Mouse (Mus musculus) intestine, embryonic 16.5 days (tissue): Measurements from ENCODE around the gene Gm765. TPM values are rescaled to one million over a fixed set of nuclear protein-coding genes. Genes with fewer than 3 reads are reported as not detected.

Source experiments
- ATAC-seq: fragments of 200-750 bp; cut with Nextera tagmentation; 2 replicates; pipeline ENCODE4 v1.8.0; 2017; ENCODE audit warnings: moderate TSS enrichment, moderate library complexity
- H3K27ac ChIP-seq: fragments of 300-500 bp; sonication (generic); 2 replicates; pipeline ENCODE4 v1.5.1; 2014; ENCODE audit warnings: mild to moderate bottlenecking, low read length
- H3K27me3 ChIP-seq: fragments of 300-500 bp; sonication (generic); replicated peaks from 2 replicates; pipeline ENCODE4 v1.6.1; 2014; ENCODE audit warnings: low read length, control low read depth, mixed read lengths; ENCODE audit not compliant: control insufficient read depth, insufficient read depth
- H3K36me3 ChIP-seq: fragments of 300-500 bp; sonication (generic); 2 replicates; pipeline ENCODE4 v1.6.1; 2014; ENCODE audit warnings: low read length, control low read depth; ENCODE audit not compliant: control insufficient read depth, insufficient read depth
- H3K4me1 ChIP-seq: fragments of 300-500 bp; sonication (generic); 2 replicates; pipeline ENCODE4 v1.6.1; 2014; ENCODE audit warnings: low read length, control low read depth, mixed read lengths; ENCODE audit not compliant: control insufficient read depth, insufficient read depth
- H3K4me2 ChIP-seq: fragments of 300-500 bp; sonication (generic); 2 replicates; pipeline ENCODE4 v1.6.1; 2014; ENCODE audit warnings: low read depth, low read length, control low read depth
- H3K4me3 ChIP-seq: fragments of 300-500 bp; sonication (generic); 2 replicates; pipeline ENCODE4 v1.5.1; 2014; ENCODE audit warnings: mild to moderate bottlenecking, low read length
- H3K9ac ChIP-seq: fragments of 300-500 bp; sonication (generic); 2 replicates; pipeline ENCODE4 v1.6.1; 2014; ENCODE audit warnings: low read depth, low read length
- H3K9me3 ChIP-seq: fragments of 300-500 bp; sonication (generic); 2 replicates; pipeline ENCODE4 v1.6.1; 2016; ENCODE audit warnings: low read length, control low read depth; ENCODE audit not compliant: control insufficient read depth
- WGBS: fragments of 180-500 bp; shearing (Covaris S2); extraction: QIAGEN DNeasy Blood & Tissue Kit; methylation state at CpG from one replicate; pipeline ENCODE4 v1.1.7; 2014; 5-methylcytosine and 5-hydroxymethylcytosine counted together
- polyA plus RNA-seq: library from polyadenylated mRNA; unstranded; fragments of >200 nt; fragmentation: Nextera tagmentation; extraction: Ambion mirVana; gene quantifications from 2 replicates; pipeline ENCODE4 v1.2.1, GENCODE M21; 2015

The Gm765 gene
- polyA plus RNA-seq, 1 experiment from 2014 or later, result not detected

DNA sequence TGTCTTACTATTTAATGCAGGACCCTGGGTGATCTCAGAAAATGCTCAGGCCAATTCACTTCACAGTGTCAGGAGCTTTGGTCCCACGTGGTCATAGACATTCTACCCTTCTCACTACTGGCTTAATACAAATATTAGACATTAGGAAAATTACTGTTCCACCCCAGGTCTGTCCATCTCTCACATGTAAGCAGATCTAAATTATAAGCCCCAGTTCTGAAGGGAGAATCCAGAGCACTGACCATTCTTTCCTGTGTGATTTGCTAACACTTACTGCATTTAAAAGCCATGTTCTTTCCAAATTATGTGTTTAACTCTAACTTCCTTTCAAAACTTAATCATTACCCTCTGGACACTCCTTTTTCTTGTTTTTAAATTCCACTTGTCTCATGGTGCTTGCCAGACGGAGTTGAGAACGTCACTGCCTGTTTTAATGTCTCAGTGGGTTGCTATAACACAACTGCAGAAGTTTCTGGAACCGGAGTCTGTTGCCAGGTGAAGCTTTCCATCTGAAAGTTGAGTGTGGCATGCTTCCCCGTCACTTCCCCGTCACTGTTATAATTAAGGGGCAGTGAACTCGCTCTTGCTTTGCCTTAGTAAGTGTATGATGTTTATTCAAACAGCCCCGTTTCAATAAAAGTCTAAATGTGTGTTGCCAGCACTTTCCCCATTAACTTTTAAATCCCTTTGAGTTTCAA, 151.7 kb downstream of the Gm765 start:
- WGBS, result 58% methylated on average over 8 of the region's 8 CpGs
- no peak overlapping the region for H3K9ac ChIP-seq
- no peak for ATAC-seq

More for the DNA sequence above, 151.7 kb downstream of the Gm765 start:
- Histone ChIP-seq H3K27ac (no peak overlapping the region), H3K4me1 (no peaks in the 10 kb centered on the region), H3K4me3 (no peak overlapping the region), H3K27me3 (no peaks in the 10 kb centered on the region), H3K4me2 (no peak overlapping the region), H3K36me3 (no peaks in the 10 kb centered on the region), H3K9me3 (no peaks in the 10 kb centered on the region)
